Mouse (Mus musculus): Measurements from ENCODE around the gene Fbxo9. TPM values are rescaled to one million over a fixed set of nuclear protein-coding genes. Genes with fewer than 3 reads are reported as not detected.
"Not testable (repeated sequence)": the region's sequence is repeated elsewhere in the genome, so short reads cannot be mapped to it uniquely, and the experiment has no call there.

Fbxo9 gene
- total RNA-seq (2021) = 10 to 100 TPM; 60.8 to 68.0 TPM
- long read RNA-seq, experiment 1, transcript Fbxo9-202 (13 exons, 2,155 nt) = major isoform, 103 of 115 reads
- long read RNA-seq, experiment 1, partial matches to known transcripts = 2 of 115 reads
- long read RNA-seq, experiment 1, other reads (novel, unspliced or antisense) = 8 of 115 reads
- long read RNA-seq, experiment 2, transcript Fbxo9-202 (13 exons, 2,155 nt) = major isoform, 114 of 125 reads
- long read RNA-seq, experiment 2, partial matches to known transcripts = 2 of 125 reads
- long read RNA-seq, experiment 2, other reads (novel, unspliced or antisense) = 6 of 125 reads

DNA sequence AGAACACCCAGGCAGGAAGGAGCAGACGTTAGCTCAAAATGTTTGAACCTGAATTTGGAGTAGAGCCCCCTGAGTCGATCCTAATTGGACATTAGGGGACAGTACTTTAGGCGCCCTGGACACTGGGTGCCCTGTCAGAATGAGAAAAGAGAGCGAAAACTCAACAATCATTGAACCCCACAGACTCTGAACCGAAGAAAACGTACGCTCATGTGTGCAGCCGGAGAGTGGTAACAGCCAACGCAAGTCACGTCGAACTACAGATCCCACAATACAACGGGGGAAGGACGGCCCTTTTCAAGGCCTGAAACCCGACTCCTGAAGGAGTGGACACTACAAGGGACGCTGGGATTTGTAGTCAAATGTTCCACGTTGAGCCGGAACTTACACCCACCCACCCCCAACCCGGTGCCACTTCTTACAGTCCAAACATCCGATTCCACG lies at the start of gene Fbxo9, which contains the start of gene Ick:
TSS of gene Fbxo9 (minus strand) at position 270 of the 444 bp plus-strand sequence.
TSS of gene Ick (plus strand) at position 397 of the 444 bp plus-strand sequence.
- intact Hi-C loops (cut with DNase I; ENCODE audit: low total_unique reads) = no loop called here
- peak; percentile 86 for DNase-seq

DNA sequence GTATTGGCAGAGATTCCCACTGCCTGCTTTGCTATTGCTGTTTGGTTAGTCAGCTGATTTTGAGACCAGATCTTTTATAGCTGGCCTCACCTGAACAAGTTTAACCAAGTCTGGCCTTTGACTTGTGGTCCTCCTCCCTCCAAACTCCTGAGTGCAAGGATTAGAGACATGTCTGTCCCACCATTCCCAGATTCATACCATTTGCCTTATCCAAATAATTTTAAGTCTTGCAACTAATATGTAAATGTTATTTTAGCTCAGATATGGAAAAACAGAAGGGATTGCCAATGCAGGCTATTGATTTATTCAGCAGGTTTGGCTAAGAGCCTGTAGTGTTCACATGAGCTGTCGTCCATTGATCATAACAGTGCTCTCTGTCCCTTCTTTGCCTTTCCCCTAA lies 48.4 kb upstream of the Fbxo9 start:
- intact Hi-C loops (cut with DNase I; ENCODE audit: low total_unique reads) = loop anchor here (5.0 kb wide), 1 partner anchor 45 kb away; no protein-coding TSS in a partner anchor
- DNase-seq = no peak

DNA sequence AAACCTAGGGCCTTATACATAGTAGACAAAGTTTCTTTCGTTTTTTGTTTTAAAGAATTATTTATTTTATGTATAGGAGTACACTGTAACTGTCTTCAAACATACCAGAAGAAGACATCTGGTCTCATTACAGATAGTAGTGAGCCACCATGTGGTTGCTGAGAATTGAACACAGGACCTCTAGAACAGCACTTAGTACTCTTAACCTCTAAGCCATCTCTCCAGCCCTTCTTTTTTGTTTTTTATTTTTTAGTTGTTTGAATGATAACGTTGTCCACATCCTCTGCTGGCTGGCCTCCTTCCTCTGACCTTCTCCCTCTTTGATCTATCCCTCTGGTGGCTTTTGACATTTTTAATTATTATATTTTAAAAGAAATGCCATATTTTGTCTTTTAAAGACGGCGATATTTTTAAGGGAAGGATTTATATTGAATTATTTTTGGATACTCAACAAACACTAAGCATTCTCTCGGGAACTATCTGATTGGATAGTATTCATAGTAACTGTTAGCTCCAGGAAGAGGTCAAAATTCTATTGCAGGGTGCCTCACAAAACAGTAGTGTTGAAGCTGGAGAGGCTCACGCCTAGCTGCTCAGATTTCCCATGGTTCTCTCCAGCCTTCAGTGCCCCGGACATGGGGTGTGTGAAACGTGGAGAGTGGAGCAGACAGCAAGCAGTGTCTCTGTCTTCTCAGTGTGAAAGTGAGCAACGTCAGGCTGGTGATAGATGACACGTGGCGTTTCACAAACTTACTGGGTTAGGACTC lies 45.5 kb upstream of the Fbxo9 start:
- intact Hi-C loops (cut with DNase I; ENCODE audit: low total_unique reads) = no loop called here
- DNase-seq = no peak

DNA sequence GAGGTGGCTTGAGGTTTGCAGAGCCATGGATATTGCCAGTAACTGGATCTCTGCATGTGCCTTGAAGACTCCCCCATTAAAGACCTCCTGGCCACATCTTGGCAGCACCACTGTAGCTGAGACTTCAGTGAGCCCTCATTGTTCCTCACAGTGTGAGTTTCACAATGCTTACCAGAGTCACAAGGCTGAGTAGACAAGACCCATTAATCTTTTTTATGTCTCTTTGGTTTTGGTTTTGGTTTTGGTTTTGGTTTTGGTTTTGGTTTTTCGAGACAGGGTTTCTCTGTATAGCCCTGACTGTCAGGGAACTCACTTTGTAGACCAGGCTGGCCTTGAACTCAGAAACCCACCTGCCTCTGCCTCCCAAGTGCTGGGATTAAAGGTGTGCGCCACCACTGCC lies 40.9 kb upstream of the Fbxo9 start:
- intact Hi-C loops (cut with DNase I; ENCODE audit: low total_unique reads); DNase-seq: not testable (repeated sequence)

DNA sequence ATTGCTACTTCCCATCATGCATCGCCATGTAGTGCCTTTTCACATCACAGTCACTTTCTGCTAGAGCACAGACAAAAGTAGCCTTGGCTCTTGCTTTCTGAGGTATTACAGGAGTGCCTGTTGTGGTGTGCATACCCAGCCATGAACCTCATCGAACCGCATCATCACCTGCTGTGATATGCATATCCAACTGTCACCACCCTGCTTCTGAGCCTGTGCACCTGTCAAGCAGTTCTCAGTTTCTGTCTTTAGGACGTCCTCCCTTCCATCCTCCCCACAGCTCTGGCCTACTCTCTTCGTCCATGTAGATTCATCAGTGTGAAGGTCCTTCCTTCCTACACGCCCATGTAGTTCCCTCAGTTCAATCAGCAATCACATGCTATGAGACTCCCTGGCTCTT lies 39.3 kb upstream of the Fbxo9 start:
- intact Hi-C loops (cut with DNase I; ENCODE audit: low total_unique reads) = no loop called here
- DNase-seq = no peak

DNA sequence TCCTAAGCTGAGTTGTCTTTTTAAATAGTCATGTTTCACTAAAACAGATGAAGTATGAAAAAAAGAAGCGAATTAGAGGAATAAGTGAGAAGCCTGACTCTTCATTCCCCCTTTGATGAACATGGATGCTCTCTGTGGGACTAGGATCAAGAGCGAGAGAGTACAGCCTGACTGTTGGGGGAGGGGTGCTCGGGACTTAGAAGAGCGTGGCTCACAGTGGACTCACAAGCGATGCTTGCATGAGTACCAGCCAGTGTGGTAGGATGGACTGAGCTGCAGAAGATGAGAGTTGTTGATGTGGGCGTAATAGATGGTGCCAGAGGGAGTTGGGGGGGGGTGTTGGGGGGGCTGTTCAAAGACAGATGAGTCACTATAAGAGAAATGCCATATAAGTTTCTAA lies 37.8 kb upstream of the Fbxo9 start:
- no peak for DNase-seq
- intact Hi-C loops (cut with DNase I; ENCODE audit: low total_unique reads) = no loop called here

DNA sequence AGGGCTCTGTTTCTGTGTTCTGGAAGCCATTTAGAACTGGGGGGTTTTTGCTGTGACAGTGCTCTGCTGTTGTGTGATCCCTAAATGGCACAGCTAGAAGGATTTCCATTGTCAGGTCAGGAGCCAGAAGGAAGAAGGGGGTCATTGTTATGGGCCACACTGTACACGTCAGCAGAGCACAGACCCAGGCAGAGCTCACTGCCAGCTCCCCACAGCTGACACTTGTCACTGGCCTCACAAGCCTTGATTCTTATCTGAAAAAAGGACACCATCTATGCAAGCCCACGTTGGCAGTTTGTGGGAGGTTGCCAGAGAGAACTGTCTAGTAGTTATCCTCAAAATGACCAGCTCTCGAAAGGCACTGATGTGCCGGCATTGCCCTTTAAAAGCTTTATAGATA lies 37.2 kb upstream of the Fbxo9 start:
- intact Hi-C loops (cut with DNase I; ENCODE audit: low total_unique reads) = no loop called here
- no peak for DNase-seq

DNA sequence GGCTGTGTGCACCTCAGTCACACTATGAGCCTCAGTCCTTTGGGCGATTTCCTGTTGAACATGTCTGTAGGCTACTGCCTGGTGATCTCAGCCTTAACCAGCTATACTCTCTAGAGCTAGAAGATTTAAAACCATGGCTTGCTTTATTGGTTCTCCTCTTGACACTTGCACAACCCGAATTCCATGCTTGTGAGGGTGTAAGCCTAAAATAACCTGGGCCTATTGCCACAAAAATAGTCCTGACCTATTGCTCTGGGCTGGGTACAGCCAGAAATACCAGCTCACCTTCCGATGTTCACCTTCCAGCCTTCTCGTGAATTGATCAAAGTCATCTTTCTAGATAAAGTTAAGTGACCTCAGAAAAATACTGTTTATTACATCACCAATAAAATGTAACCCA lies 30.6 kb upstream of the Fbxo9 start:
- DNase-seq = no peak

DNA sequence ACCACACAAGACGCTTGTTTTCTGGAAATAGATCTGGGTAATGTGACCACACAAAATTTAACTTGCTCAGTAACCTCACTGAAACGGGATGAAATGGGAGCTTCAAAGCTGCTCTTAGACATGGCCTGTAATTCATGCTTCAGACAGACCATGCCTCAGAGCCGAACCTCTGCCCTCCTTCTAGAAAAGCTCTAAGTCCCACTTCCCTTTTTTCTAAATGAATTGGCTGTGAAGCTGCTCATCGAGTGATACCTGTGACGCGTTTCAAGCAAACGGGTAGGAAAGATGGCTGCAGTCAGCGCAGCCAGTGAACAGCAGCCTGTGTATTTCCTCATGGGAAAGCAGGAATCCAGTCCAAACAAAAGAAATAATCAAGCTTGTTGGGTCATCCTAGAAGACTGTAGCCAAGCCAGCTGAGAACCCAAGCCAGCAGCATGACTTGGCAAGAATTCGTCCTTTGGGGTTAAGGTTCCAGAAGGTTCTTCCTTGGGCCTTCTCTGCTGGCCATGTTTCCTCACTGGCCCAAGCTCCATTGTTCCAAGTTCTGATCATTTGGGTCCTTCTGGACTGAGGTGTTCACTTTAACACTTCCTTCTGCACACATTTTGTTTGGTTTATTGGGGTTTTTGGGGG lies 29.3 kb upstream of the Fbxo9 start:
- intact Hi-C loops (cut with DNase I; ENCODE audit: low total_unique reads) = no loop called here
- DNase-seq = peak; percentile 21

More for the DNA sequence above, 30.6 kb upstream of the Fbxo9 start:
- intact Hi-C loops (cut with DNase I; ENCODE audit: low total_unique reads) = no loop called here

DNA sequence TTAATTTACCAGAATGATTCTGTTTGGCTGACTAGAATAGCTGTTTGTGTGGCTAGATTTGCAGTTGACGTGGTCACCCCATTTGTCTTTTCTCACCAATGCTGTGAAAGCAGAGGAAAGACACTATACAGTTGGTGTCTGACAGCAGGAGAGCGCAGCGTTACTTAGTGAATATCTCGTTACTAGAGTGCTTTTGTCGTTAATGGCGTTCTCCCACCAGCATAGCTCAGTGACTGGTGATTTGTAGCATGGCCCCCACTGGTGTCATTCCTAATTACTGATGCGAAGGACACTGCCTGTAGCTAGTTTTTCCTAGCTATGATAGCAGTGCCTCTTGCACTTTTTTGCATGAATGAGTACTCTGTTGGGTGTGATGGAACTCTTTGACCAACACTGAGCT lies 26.8 kb upstream of the Fbxo9 start:
- intact Hi-C loops (cut with DNase I; ENCODE audit: low total_unique reads) = no loop called here
- no peak for DNase-seq

DNA sequence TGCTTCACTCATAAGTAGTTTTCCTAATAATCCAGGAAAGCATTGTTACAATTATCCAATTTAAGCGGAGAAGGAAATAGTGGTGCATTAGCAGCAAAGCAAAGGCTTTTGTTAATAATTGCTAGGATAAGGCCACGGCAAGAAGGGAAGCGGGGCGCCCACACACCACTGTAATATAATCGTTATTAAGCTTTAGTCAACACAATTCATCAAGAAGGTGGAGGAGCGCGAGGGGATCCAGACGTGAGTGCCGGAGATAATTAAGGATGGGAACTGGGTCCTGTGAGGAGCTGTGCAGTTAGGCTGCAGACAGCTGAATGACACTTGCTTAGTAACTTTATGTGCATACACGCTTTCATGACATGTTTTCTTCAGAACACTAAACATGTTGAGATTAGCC lies 17.8 kb upstream of the Fbxo9 start:
- intact Hi-C loops (cut with DNase I; ENCODE audit: low total_unique reads) = no loop called here
- DNase-seq = no peak

DNA sequence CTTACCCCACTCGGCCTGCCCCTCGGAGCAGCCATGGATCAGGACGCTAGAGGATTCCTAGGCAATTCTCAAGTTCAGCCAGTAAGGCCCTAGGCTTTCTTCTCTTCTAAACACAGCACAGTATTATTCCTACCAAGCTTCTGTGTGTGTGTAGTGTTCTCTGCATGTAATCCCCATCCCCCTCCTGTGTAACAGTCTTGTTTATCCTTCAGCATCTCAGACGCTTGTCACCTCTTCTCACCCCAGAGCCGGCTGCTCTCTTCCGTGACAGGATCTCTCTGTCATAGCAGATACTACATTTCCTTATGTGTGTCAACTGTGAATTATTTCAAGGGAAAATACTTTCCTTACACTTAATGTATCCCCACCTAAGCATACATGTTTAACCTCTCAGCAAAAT lies 17.1 kb upstream of the Fbxo9 start:
- intact Hi-C loops (cut with DNase I; ENCODE audit: low total_unique reads) = no loop called here
- DNase-seq = no peak

DNA sequence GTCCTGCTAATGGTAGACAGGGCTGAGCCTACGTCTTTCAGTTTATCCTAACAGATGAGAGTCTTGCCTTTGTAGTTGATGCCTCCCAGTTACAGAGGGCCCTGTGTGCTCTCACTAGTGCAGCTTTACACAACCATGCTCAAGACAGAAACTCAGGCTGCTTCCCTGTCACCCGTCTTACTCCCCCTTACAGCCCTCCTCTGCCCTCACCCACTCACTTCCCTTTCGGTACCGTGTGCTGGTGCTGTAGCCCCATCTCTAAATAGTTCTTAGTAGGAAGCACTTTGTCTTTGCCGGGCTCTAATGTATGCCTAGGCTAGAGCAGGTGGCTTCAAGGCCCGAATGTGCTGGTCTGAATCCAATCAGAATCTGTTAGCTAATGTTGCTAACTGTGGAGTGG lies 15.4 kb upstream of the Fbxo9 start:
- intact Hi-C loops (cut with DNase I; ENCODE audit: low total_unique reads) = no loop called here
- no peak for DNase-seq

DNA sequence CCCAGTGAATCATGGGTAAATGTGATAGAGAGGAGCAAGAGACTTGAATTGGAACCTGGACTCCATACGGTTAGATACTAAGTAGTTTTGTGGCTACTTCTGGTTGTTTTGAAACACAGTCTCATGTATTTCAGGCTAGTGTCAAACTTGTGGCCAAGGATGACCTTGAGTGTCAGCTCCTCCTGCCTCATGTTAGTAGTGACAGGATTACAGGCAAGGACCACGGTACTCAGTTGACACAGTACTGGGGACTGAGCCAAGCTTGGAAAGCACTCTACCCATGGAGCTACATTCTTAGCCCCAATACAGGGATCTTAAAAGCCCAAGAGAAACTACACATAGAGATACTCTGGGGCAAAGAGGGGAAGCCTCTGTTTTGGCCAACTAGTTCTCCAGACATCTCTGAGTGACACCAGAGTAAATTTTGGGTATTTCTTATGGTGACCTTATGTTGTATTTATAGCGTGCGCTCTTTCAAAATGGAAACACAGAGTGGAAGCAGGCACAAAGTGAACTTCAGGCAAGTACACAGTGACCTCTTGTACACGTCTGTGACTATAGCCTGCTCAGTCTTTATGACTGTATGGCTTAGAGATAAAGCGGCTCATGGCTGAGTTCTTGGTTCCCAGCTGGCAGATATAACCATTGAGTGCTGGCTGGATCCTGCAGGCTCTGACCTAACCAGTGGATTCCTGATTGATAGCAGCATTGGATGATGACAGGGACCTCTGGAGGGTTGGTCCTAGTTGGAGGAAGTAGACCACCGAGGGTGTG lies 14.3 kb upstream of the Fbxo9 start:
- no peak for DNase-seq
- intact Hi-C loops (cut with DNase I; ENCODE audit: low total_unique reads) = no loop called here

DNA sequence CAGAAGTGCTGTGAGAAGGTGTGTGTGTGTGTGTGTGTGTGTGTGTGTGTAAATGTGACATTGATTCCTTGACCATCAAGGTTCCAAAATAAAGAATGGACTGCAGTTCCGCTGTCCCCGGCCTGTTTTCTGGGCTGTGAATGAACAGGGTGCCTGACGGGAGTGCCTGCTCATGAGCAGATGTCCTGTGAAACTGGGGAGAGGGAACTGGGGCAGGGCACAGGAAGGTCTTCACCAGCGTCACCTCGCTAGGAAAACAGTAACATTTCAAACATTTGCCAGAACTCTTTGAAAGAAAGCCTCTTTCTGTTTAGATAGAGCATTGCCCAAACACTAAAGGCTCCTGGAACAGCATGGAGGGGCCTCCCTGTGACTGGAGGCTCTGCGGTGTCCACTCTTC lies 13.1 kb upstream of the Fbxo9 start:
- DNase-seq = no peak
- intact Hi-C loops (cut with DNase I; ENCODE audit: low total_unique reads) = no loop called here

DNA sequence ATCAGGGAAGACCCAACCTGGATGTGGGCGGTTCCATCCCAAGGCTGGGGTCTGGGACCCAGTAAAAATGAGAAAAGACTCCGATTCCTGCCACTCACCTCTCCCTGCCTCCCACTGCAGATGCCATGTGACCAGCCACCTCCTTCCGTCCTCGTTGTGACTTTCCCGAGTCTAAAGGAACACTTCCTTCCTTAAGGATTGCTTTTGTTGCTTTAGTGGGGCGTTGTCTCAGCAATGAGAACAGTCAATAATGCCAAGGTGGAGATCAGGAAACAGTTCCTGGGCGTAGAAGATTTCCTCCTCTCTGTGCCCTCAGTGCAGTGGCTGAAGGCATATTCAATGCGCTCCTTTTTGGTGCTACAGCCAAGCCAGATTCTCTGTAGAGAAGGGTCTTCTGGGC lies 12.5 kb upstream of the Fbxo9 start:
- DNase-seq = no peak
- intact Hi-C loops (cut with DNase I; ENCODE audit: low total_unique reads) = no loop called here

DNA sequence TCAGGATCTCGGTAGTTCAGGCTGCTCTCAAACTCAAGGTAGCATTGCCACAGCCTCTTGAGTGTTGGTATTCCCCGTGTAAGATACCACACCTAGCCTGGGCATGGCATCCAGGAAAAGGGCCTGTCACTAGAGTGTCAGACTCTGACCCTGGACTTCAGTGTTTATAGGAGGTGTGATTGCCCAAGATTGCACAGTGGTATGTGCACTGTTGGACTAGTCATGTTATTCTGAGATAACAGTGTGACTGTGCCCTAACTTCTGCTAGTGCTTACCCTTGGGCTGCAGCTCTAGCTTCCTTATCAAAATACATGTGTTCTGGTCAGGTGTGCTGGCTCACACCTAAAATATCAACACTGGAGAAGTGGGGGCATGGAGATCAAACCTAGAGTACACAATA lies 8.8 kb upstream of the Fbxo9 start:
- intact Hi-C loops (cut with DNase I; ENCODE audit: low total_unique reads) = no loop called here
- DNase-seq = no peak

DNA sequence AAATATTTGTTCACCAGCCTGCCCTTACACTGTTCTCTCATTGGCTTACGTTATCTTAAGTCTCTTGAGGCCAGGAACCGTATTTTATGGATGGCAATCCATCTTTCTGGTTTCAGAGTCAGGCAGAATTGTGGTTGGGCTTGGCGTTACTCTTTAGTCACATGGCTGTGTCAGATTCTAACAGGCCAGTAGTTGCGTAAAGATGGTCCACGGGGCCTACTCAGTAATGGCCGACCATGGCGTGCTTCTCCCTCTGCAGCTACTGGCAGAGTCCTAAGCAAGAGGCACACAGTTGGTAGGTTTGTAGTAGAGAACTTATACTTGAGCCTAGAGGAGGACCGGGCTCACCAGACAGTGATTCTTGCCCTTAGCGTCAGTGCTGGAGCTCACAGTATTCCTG lies 6.9 kb upstream of the Fbxo9 start:
- peak; percentile 37 for DNase-seq
- intact Hi-C loops (cut with DNase I; ENCODE audit: low total_unique reads) = no loop called here

DNA sequence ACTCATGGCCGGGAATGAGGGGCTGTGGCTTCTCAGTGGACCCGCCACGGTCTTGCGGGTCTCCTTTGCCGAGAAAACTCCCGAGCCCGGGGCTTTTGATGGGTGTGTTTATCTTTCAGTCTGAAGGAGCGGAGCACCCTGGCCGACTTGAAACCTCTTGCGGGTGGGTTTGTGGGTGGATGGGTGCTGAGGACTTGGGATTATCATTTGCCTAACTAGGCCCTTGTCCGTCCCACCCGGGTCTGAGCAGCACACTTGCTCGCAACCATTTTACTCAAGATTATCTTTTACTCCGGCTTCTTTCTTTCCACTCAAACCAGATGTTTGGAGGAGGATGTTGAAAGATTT lies 4.6 kb upstream of the Fbxo9 start:
- peak; percentile 22 for DNase-seq
- intact Hi-C loops (cut with DNase I; ENCODE audit: low total_unique reads) = loop anchor here (5.0 kb wide), 2 partner anchors 44 to 59 kb away; no protein-coding TSS in a partner anchor

Measured in gastrocnemius, postnatal 14 days (tissue).